In genomic region chr2:156311441-156311840, GRCm38 (mm10) we compare ENCODE assay signal across 8 mouse cellular contexts. TPM values are rescaled to one million over a fixed set of nuclear protein-coding genes. Genes with fewer than 3 reads are reported as not detected.
DNase-seq lines count a peak whose midpoint lies in the region; ATAC-seq and TF ChIP-seq lines count a peak whose summit lies in the region.

No protein-coding gene starts in this region.

- H3K4me1 ChIP-seq in cerebellum, adult 2 months (ENCODE audit: control insufficient read depth, insufficient read depth, low read length), result no peaks in the 10 kb centered on the region
- H3K4me1 ChIP-seq in thymus, adult 2 months (replicated peaks; ENCODE audit: control insufficient read depth, insufficient read depth, low read length), result no peaks in the 10 kb centered on the region; the same call in 1 of the 2 replicates
- H3K4me1 ChIP-seq in liver, embryonic 12.5 days, result peaks cover 28% of the 10 kb centered on the region

- TF ChIP-seq POLR2A in cerebellum, adult 2 months (IDR thresholded peaks at IDR 0.05; ENCODE audit: borderline replicate concordance, insufficient read depth, low read length), result no peak
- TF ChIP-seq POLR2A in thymus, adult 2 months (IDR thresholded peaks at IDR 0.05; ENCODE audit: control insufficient read depth, extremely low read depth, insufficient read depth, low read length, poor library complexity), result no peak

- peak overlapping the region; percentile 91 for H3K9ac ChIP-seq in liver, embryonic 12.5 days

- no peaks in the 10 kb centered on the region for H3K9me3 ChIP-seq in liver, embryonic 12.5 days (replicated peaks)

- no peak for TF ChIP-seq CTCF in cerebellum, adult 2 months (IDR thresholded peaks at IDR 0.05; ENCODE audit: borderline replicate concordance, insufficient read depth, low read depth, low read length)
- TF ChIP-seq CTCF in thymus, adult 2 months (IDR thresholded peaks at IDR 0.05; ENCODE audit: borderline replicate concordance, control insufficient read depth, extremely low read depth, insufficient read depth, low read length, poor library complexity), result no peak

- peak overlapping the region; percentile 43; the same call in 1 of the 2 replicates for H3K27ac ChIP-seq in cerebellum, adult 2 months (ENCODE audit: insufficient read depth, low read length)
- H3K27ac ChIP-seq in thymus, adult 2 months (ENCODE audit: control insufficient read depth, insufficient read depth, low read length), result peak overlapping the region; percentile 53; the same call in 1 of the 2 replicates
- H3K27ac ChIP-seq in liver, embryonic 12.5 days, result peak overlapping the region; percentile 93

- ATAC-seq in liver, embryonic 12.5 days, result no peak

- DNase-seq in cerebellum, adult 2 months, result no peak
- DNase-seq in cerebellum, postnatal 36 days, result no peak
- no peak for DNase-seq in thymus, adult 2 months
- no peak for DNase-seq in thymus, postnatal 10 days (ENCODE audit: low spot score in 2 of 2)
- no peak for DNase-seq in thymus, postnatal 14 days
- no peak for DNase-seq in urinary bladder, postnatal 36 days (ENCODE audit: low spot score in 2 of 2)
- DNase-seq in left cerebral cortex, adult 8-10 months (ENCODE audit: low spot score in 2 of 2), result no peak

- no peaks in the 10 kb centered on the region for H3K27me3 ChIP-seq in cerebellum, adult 2 months (ENCODE audit: control insufficient read depth, insufficient read depth, low read length)
- H3K27me3 ChIP-seq in thymus, adult 2 months (ENCODE audit: control insufficient read depth, insufficient read depth, low read length), result no peaks in the 10 kb centered on the region
- H3K27me3 ChIP-seq in liver, embryonic 12.5 days (replicated peaks), result no peaks in the 10 kb centered on the region

- H3K4me2 ChIP-seq in liver, embryonic 12.5 days, result peak overlapping the region; percentile 86

- 11% methylated on average over 8 of the region's 8 CpGs for WGBS in cerebellum, adult 2 months
- WGBS in thymus, adult 2 months, result 20% methylated on average over 8 of the region's 8 CpGs
- 17% methylated on average over 8 of the region's 8 CpGs for WGBS in liver, embryonic 12.5 days (ENCODE audit: insufficient replicate concordance)

- no peaks in the 10 kb centered on the region for H3K36me3 ChIP-seq in thymus, adult 2 months (ENCODE audit: control insufficient read depth, insufficient read depth, low read length)
- H3K36me3 ChIP-seq in liver, embryonic 12.5 days, result peaks cover 18% of the 10 kb centered on the region

- H3K4me3 ChIP-seq in cerebellum, adult 2 months (replicated peaks; ENCODE audit: insufficient read depth, low read depth, low read length), result peak overlapping the region; percentile 70
- H3K4me3 ChIP-seq in thymus, adult 2 months (ENCODE audit: control insufficient read depth, insufficient read depth, low read length), result peak overlapping the region; percentile 90
- peak overlapping the region; percentile 93 for H3K4me3 ChIP-seq in liver, embryonic 12.5 days

RNA-seq across cellular contexts. Expression of gene Cnbd2, which starts 0.7 kb away (rescaled TPM):
- polyA plus RNA-seq in cerebellum, adult 2 months (2012; rRNA removed), result 9.5 and 9.7 TPM in 2 replicates
- polyA plus RNA-seq in thymus, adult 2 months (2012; rRNA removed), result 0.94 and 1.6 TPM in 2 replicates
- polyA plus RNA-seq in liver, embryonic 12.5 days (2016; fragmentation: Nextera tagmentation; extraction: Ambion mirVana), result 2.0 TPM in 2 replicates
- total RNA-seq in left cerebral cortex, adult 8-10 months (2022), result 1 to 10 TPM; 4.5 to 8.3 (median 7.3) TPM

RNA-seq across cellular contexts. Expression of gene Scand1, which starts 1.1 kb away (rescaled TPM):
- 80.6 and 82.5 TPM in 2 replicates for polyA plus RNA-seq in cerebellum, adult 2 months (2012; rRNA removed)
- polyA plus RNA-seq in thymus, adult 2 months (2012; rRNA removed), result 326 and 425 TPM in 2 replicates
- 57.4 and 65.1 TPM in 2 replicates for polyA plus RNA-seq in liver, embryonic 12.5 days (2016; fragmentation: Nextera tagmentation; extraction: Ambion mirVana)
- total RNA-seq in left cerebral cortex, adult 8-10 months (2022), result 10 to 100 TPM; 65.6 to 78.5 (median 72.1) TPM

Comparison
In these comparisons a context has a peak if more than half of its experiments do, and no peak if none do; other contexts are left out.
1. H3K27ac ChIP-seq: peak in every context shown above with its lines; median percentile 93 in liver, embryonic 12.5 days; 53 in thymus, adult 2 months; 43 in cerebellum, adult 2 months.